Mouse (Mus musculus) cerebellum, postnatal 36 days (tissue): ENCODE data around the gene Pkp2.
"Not testable (repeated sequence)": the region's sequence is repeated elsewhere in the genome, so short reads cannot be mapped to it uniquely, and the experiment has no call there.

ENCODE experiments used
- DNase-seq, 2 experiments: peaks; one replicate each; pipeline ENCODE4 v3.0.0; 2021 to 2022; ENCODE audit warnings: mixed read lengths in 2 of 2

Pkp2 gene

GRCm38 (mm10) chr16:16213079-16213760, at the start of gene Pkp2:
Gene Pkp2, plus strand, starts transcription at chr16:16213318.
- DNase-seq = peak; percentile 53 to 57

GRCm38 (mm10) chr16:16197374-16197773, 15.7 kb upstream of the Pkp2 start:
- DNase-seq = no peak

GRCm38 (mm10) chr16:16201991-16202390, 11.1 kb upstream of the Pkp2 start:
- peak in 1 of 2 experiments; percentile 14 for DNase-seq

GRCm38 (mm10) chr16:16204648-16205047, 8.5 kb upstream of the Pkp2 start:
- DNase-seq = no peak

- DNase-seq = no peak
Observed at GRCm38 (mm10) chr16:16212723-16213078, 417 bp upstream of the Pkp2 start.

- DNase-seq = no peak
Observed at GRCm38 (mm10) chr16:16213761-16214305, 715 bp downstream of the Pkp2 start.

- no peak for DNase-seq
Observed at GRCm38 (mm10) chr16:16215645-16216387, 2.7 kb downstream of the Pkp2 start.

GRCm38 (mm10) chr16:16216934-16217333, 3.8 kb downstream of the Pkp2 start:
- DNase-seq = no peak

GRCm38 (mm10) chr16:16219835-16220234, 6.7 kb downstream of the Pkp2 start:
- DNase-seq = no peak

- no peak for DNase-seq
Observed at GRCm38 (mm10) chr16:16222651-16223050, 9.5 kb downstream of the Pkp2 start.

GRCm38 (mm10) chr16:16224506-16224924, 11.4 kb downstream of the Pkp2 start:
- no peak for DNase-seq

- peak; percentile 28 to 32 for DNase-seq
Observed at GRCm38 (mm10) chr16:16225828-16226227, 12.7 kb downstream of the Pkp2 start.

GRCm38 (mm10) chr16:16230439-16230838, 17.3 kb downstream of the Pkp2 start:
- no peak for DNase-seq

- no peak for DNase-seq
Observed at GRCm38 (mm10) chr16:16233919-16234318, 20.8 kb downstream of the Pkp2 start.

- DNase-seq = not testable (repeated sequence)
Observed at GRCm38 (mm10) chr16:16236681-16237080, 23.6 kb downstream of the Pkp2 start.

GRCm38 (mm10) chr16:16238356-16238755, 25.2 kb downstream of the Pkp2 start:
- DNase-seq = no peak

- no peak for DNase-seq
Observed at GRCm38 (mm10) chr16:16244711-16245110, 31.6 kb downstream of the Pkp2 start.

GRCm38 (mm10) chr16:16250470-16250869, 37.4 kb downstream of the Pkp2 start:
- DNase-seq = no peak

- no peak for DNase-seq
Observed at GRCm38 (mm10) chr16:16253326-16254074, 40.4 kb downstream of the Pkp2 start.

- no peak for DNase-seq
Observed at GRCm38 (mm10) chr16:16255217-16255616, 42.1 kb downstream of the Pkp2 start.

GRCm38 (mm10) chr16:16255874-16256273, 42.8 kb downstream of the Pkp2 start:
- DNase-seq = no peak

- DNase-seq = peak; percentile 3 to 8
Observed at GRCm38 (mm10) chr16:16256672-16257071, 43.6 kb downstream of the Pkp2 start.

GRCm38 (mm10) chr16:16260882-16261281, 47.8 kb downstream of the Pkp2 start:
- no peak for DNase-seq
